Mouse (Mus musculus): ENCODE data around the gene Rsph3a. TPM values are rescaled to one million over a fixed set of nuclear protein-coding genes. Genes with fewer than 3 reads are reported as not detected.
"Not testable (repeated sequence)": the region's sequence is repeated elsewhere in the genome, so short reads cannot be mapped to it uniquely, and the experiment has no call there.

Gene Rsph3a
- polyA plus RNA-seq, 1 experiment from 2014 or later = 77.4 TPM

GRCm38 (mm10) chr17:8009565-8009964 is 64.2 kb downstream of the Rsph3a start:
- not testable (repeated sequence) for ATAC-seq (ENCODE audit: low FRiP score); H3K36me3 ChIP-seq; H3K9ac ChIP-seq; H3K4me1 ChIP-seq (replicated peaks); H3K27me3 ChIP-seq; H3K4me2 ChIP-seq; H3K27ac ChIP-seq; H3K4me3 ChIP-seq; H3K9me3 ChIP-seq
- WGBS = 77% methylated on average over 7 of the region's 7 CpGs

GRCm38 (mm10) chr17:8013974-8014373 is 68.6 kb downstream of the Rsph3a start:
- H3K27me3 ChIP-seq; H3K4me1 ChIP-seq (replicated peaks); H3K36me3 ChIP-seq; ATAC-seq (ENCODE audit: low FRiP score); H3K9ac ChIP-seq; H3K4me3 ChIP-seq; H3K27ac ChIP-seq; H3K9me3 ChIP-seq; H3K4me2 ChIP-seq: not testable (repeated sequence)
- WGBS = 97% methylated on average over 3 of the region's 4 CpGs

GRCm38 (mm10) chr17:8022675-8023074 is 77.3 kb downstream of the Rsph3a start:
- not testable (repeated sequence) for H3K4me1 ChIP-seq (replicated peaks); H3K4me2 ChIP-seq; H3K27ac ChIP-seq; H3K27me3 ChIP-seq; H3K9ac ChIP-seq; H3K4me3 ChIP-seq; H3K9me3 ChIP-seq; H3K36me3 ChIP-seq; ATAC-seq (ENCODE audit: low FRiP score)
- WGBS = no CpG with 5 or more reads among the region's 6 CpGs

- H3K4me3 ChIP-seq; H3K36me3 ChIP-seq; H3K9me3 ChIP-seq; H3K4me1 ChIP-seq (replicated peaks); H3K9ac ChIP-seq; H3K27me3 ChIP-seq; H3K4me2 ChIP-seq; H3K27ac ChIP-seq: not testable (repeated sequence)
- no CpG with 5 or more reads among the region's 12 CpGs for WGBS
- peak; percentile 85 for ATAC-seq (ENCODE audit: low FRiP score)
Observed at GRCm38 (mm10) chr17:8027475-8028168, 82.2 kb downstream of the Rsph3a start.

Other genes with a start within 250 kb of the Rsph3a start
- gene Fndc1, start 118.3 kb upstream of the Rsph3a start, polyA plus RNA-seq (2015; fragmentation: Nextera tagmentation; extraction: Ambion mirVana) = 4.5 and 4.7 TPM in 2 replicates
- gene Tagap, start 19.6 kb upstream of the Rsph3a start, polyA plus RNA-seq (2015; fragmentation: Nextera tagmentation; extraction: Ambion mirVana) = 0.53 and 0.63 TPM in 2 replicates
- not detected in 2 replicates for gene Gm49673, start 202.2 kb downstream of the Rsph3a start, polyA plus RNA-seq (2015; fragmentation: Nextera tagmentation; extraction: Ambion mirVana)
- 14.9 and 15.2 TPM in 2 replicates for gene Rnaset2a, start 202.5 kb downstream of the Rsph3a start, polyA plus RNA-seq (2015; fragmentation: Nextera tagmentation; extraction: Ambion mirVana)
- 26.6 and 28.1 TPM in 2 replicates for gene Fgfr1op, start 219.9 kb downstream of the Rsph3a start, polyA plus RNA-seq (2015; fragmentation: Nextera tagmentation; extraction: Ambion mirVana)